Mouse (Mus musculus): ENCODE measurements at regions not wholly inside any gene's neighbourhood (a gene's known extent, or its start where the extent isn't known, plus 50 kb on each side); places are given as distances from the start of the nearest gene placed in this dataset.

- TF ChIP-seq POLR2A (IDR thresholded peaks at IDR 0.05; ENCODE audit: borderline replicate concordance, extremely low read depth, insufficient read depth, insufficient read length), result no peak
Observed at GRCm38 (mm10) chr3:105307676-105308075, 144.5 kb upstream of the Kcnd3 start.

GRCm38 (mm10) chr3:105309020-105309419, 143.1 kb upstream of the Kcnd3 start:
- no peaks in the 10 kb centered on the region for H3K4me1 ChIP-seq (ENCODE audit: control insufficient read depth, insufficient read depth, low read length)
- TF ChIP-seq POLR2A (IDR thresholded peaks at IDR 0.05; ENCODE audit: borderline replicate concordance, extremely low read depth, insufficient read depth, insufficient read length), result no peak
- H3K4me2 ChIP-seq (replicated peaks; ENCODE audit: low read depth, low read length, severe bottlenecking), result no peak overlapping the region
- no peaks in the 10 kb centered on the region for H3K9me3 ChIP-seq (ENCODE audit: control insufficient read depth, low read length)
- H3K36me3 ChIP-seq (ENCODE audit: control insufficient read depth, insufficient read depth, low read length), result no peaks in the 10 kb centered on the region
- H3K27ac ChIP-seq (replicated peaks; ENCODE audit: low read depth, low read length), result no peak overlapping the region
- ATAC-seq (ENCODE audit: low FRiP score, low read depth), result no peak
- DNase-seq (ENCODE audit: low spot score), result peak; percentile 4
- WGBS, result 87% methylated on average over 2 of the region's 2 CpGs
- H3K9ac ChIP-seq (ENCODE audit: low read depth, low read length, severe bottlenecking), result no peak overlapping the region
- H3K27me3 ChIP-seq (ENCODE audit: control insufficient read depth, insufficient read depth, low read length), result no peaks in the 10 kb centered on the region
- no peak overlapping the region for H3K4me3 ChIP-seq (replicated peaks; ENCODE audit: low read length)

More at GRCm38 (mm10) chr3:105307676-105308075, 144.5 kb upstream of the Kcnd3 start:
- H3K9me3 ChIP-seq (ENCODE audit: control insufficient read depth, low read length), result no peaks in the 10 kb centered on the region
- H3K27me3 ChIP-seq (ENCODE audit: control insufficient read depth, insufficient read depth, low read length), result no peaks in the 10 kb centered on the region
- peak; percentile 58 for DNase-seq (ENCODE audit: low spot score)
- no peak overlapping the region for H3K4me2 ChIP-seq (replicated peaks; ENCODE audit: low read depth, low read length, severe bottlenecking)
- no peaks in the 10 kb centered on the region for H3K36me3 ChIP-seq (ENCODE audit: control insufficient read depth, insufficient read depth, low read length)
- WGBS, result 54% methylated on average over 2 of the region's 2 CpGs
- H3K9ac ChIP-seq (ENCODE audit: low read depth, low read length, severe bottlenecking), result no peak overlapping the region
- H3K4me3 ChIP-seq (replicated peaks; ENCODE audit: low read length), result no peak overlapping the region
- no peak overlapping the region for H3K27ac ChIP-seq (replicated peaks; ENCODE audit: low read depth, low read length)
- no peaks in the 10 kb centered on the region for H3K4me1 ChIP-seq (ENCODE audit: control insufficient read depth, insufficient read depth, low read length)
- no peak for ATAC-seq (ENCODE audit: low FRiP score, low read depth)

- no peak overlapping the region for H3K9ac ChIP-seq (ENCODE audit: low read depth, low read length, severe bottlenecking)
- no peak for TF ChIP-seq POLR2A (IDR thresholded peaks at IDR 0.05; ENCODE audit: borderline replicate concordance, extremely low read depth, insufficient read depth, insufficient read length)
- H3K27ac ChIP-seq (replicated peaks; ENCODE audit: low read depth, low read length), result no peak overlapping the region
- no peaks in the 10 kb centered on the region for H3K9me3 ChIP-seq (ENCODE audit: control insufficient read depth, low read length)
- H3K4me3 ChIP-seq (replicated peaks; ENCODE audit: low read length), result no peak overlapping the region
- ATAC-seq (ENCODE audit: low FRiP score, low read depth) (no peak), DNase-seq (ENCODE audit: low spot score) (no peak)
- no peak overlapping the region for H3K4me2 ChIP-seq (replicated peaks; ENCODE audit: low read depth, low read length, severe bottlenecking)
- H3K27me3 ChIP-seq (ENCODE audit: control insufficient read depth, insufficient read depth, low read length), result no peaks in the 10 kb centered on the region
- no peaks in the 10 kb centered on the region for H3K4me1 ChIP-seq (ENCODE audit: control insufficient read depth, insufficient read depth, low read length)
- no peaks in the 10 kb centered on the region for H3K36me3 ChIP-seq (ENCODE audit: control insufficient read depth, insufficient read depth, low read length)
- 92% methylated on average over 4 of the region's 4 CpGs for WGBS
Observed at GRCm38 (mm10) chr3:105353268-105353667, 98.9 kb upstream of the Kcnd3 start.

GRCm38 (mm10) chr3:105354123-105354931, 97.8 kb upstream of the Kcnd3 start:
- Histone ChIP-seq H3K27ac (replicated peaks; ENCODE audit: low read depth, low read length) (no peak overlapping the region), H3K9ac (ENCODE audit: low read depth, low read length, severe bottlenecking) (no peak overlapping the region), H3K9me3 (ENCODE audit: control insufficient read depth, low read length) (no peaks in the 10 kb centered on the region), H3K36me3 (ENCODE audit: control insufficient read depth, insufficient read depth, low read length) (no peaks in the 10 kb centered on the region), H3K4me2 (replicated peaks; ENCODE audit: low read depth, low read length, severe bottlenecking) (no peak overlapping the region), H3K4me1 (ENCODE audit: control insufficient read depth, insufficient read depth, low read length) (no peaks in the 10 kb centered on the region), H3K27me3 (ENCODE audit: control insufficient read depth, insufficient read depth, low read length) (no peaks in the 10 kb centered on the region), H3K4me3 (replicated peaks; ENCODE audit: low read length) (no peak overlapping the region)
- TF ChIP-seq POLR2A (IDR thresholded peaks at IDR 0.05; ENCODE audit: borderline replicate concordance, extremely low read depth, insufficient read depth, insufficient read length), result no peak
- 72% methylated on average over 16 of the region's 16 CpGs for WGBS
- ATAC-seq (ENCODE audit: low FRiP score, low read depth) (no peak), DNase-seq (ENCODE audit: low spot score) (no peak)

GRCm38 (mm10) chr3:105357511-105357910, 94.6 kb upstream of the Kcnd3 start:
- TF ChIP-seq POLR2A (IDR thresholded peaks at IDR 0.05; ENCODE audit: borderline replicate concordance, extremely low read depth, insufficient read depth, insufficient read length), result no peak
- H3K4me1 ChIP-seq (ENCODE audit: control insufficient read depth, insufficient read depth, low read length), result no peaks in the 10 kb centered on the region
- H3K27ac ChIP-seq (replicated peaks; ENCODE audit: low read depth, low read length), result no peak overlapping the region
- H3K4me3 ChIP-seq (replicated peaks; ENCODE audit: low read length), result no peak overlapping the region
- no peaks in the 10 kb centered on the region for H3K9me3 ChIP-seq (ENCODE audit: control insufficient read depth, low read length)
- DNase-seq (ENCODE audit: low spot score) (no peak), ATAC-seq (ENCODE audit: low FRiP score, low read depth) (no peak)
- H3K27me3 ChIP-seq (ENCODE audit: control insufficient read depth, insufficient read depth, low read length), result no peaks in the 10 kb centered on the region
- H3K9ac ChIP-seq (ENCODE audit: low read depth, low read length, severe bottlenecking), result no peak overlapping the region
- 67% methylated on average over 2 of the region's 2 CpGs for WGBS
- H3K4me2 ChIP-seq (replicated peaks; ENCODE audit: low read depth, low read length, severe bottlenecking), result no peak overlapping the region
- H3K36me3 ChIP-seq (ENCODE audit: control insufficient read depth, insufficient read depth, low read length), result no peaks in the 10 kb centered on the region

All from limb, embryonic 14.5 days (tissue).